Mouse (Mus musculus): ENCODE data around the gene Ppp1r12c. TPM values are rescaled to one million over a fixed set of nuclear protein-coding genes. Genes with fewer than 3 reads are reported as not detected.
A peak's percentile ranks its signal among the peaks of the same experiment; 100 is the strongest.

The Ppp1r12c gene
- 46.2 and 50.7 TPM in 2 replicates for polyA plus RNA-seq (2014; fragmentation: Nextera tagmentation; extraction: Ambion mirVana)

DNA sequence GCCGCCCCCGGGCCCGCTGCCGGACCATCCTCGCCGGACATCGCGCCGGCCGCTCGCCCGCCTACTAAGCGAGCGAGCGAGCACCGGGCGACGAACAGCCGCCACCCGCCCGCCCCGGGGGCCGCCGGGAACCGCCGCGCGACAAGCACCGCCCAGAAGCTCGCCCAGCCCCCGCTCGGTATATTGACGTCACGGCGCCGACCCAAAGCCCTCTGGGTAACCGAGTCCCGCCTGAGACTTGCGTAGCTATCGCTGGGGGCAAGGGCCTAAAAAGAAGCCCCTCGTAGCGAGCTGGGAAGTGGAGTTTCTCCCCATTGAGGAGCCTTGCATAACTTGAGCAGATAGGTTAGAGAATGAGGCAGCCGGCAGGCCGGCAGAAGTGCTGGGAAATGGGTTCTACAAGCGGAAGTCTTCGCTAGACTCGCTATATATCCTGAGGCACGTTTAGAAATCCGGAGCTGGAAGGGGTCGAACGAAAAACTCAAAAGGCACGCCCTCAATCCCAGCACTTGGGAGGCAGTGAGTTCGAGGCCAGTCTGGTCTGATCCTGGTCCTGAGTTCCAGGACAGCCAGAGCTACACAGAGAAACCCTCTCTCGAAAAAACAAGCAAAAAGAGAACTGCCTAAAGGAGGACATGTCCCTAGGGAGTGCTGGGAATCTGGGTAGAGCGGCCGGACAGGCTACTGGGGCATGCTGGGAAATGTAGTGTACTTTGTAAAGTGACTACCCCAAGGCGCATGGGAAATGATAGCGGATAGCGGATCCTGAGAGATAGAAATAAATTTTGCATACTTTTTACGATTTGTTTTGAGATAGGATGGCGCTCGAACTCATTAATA, at the start of gene Ppp1r12c:
Ppp1r12c (minus strand) TSS at position 123 of the 840 bp plus-strand sequence.
- whole genome bisulfite sequencing: under 1% methylated on average over 62 of the region's 62 CpGs
- Histone ChIP-seq H3K4me2 (ENCODE audit: low read length) (peak within 1 kb of the TSS; percentile 93), H3K27me3 (ENCODE audit: control insufficient read depth, insufficient read depth, low read length) (no peaks in the 10 kb centered on the region), H3K4me3 (replicated peaks; ENCODE audit: low read depth, low read length) (peak within 1 kb of the TSS; percentile 81), H3K36me3 (ENCODE audit: control insufficient read depth, insufficient read depth, low read length) (peaks cover 7% of the 10 kb centered on the region), H3K27ac (replicated peaks; ENCODE audit: low read depth, low read length) (peak within 1 kb of the TSS; percentile 91), H3K4me1 (ENCODE audit: control insufficient read depth, insufficient read depth, low read length) (peaks cover 34% of the 10 kb centered on the region), H3K9me3 (ENCODE audit: control insufficient read depth, low read length) (no peaks in the 10 kb centered on the region), H3K9ac (replicated peaks; ENCODE audit: low read length) (peak within 1 kb of the TSS; percentile 96)
- peak; percentile 92 for ATAC-seq (ENCODE audit: low FRiP score, low TSS enrichment)
- DNase-seq: peak; percentile 97

DNA sequence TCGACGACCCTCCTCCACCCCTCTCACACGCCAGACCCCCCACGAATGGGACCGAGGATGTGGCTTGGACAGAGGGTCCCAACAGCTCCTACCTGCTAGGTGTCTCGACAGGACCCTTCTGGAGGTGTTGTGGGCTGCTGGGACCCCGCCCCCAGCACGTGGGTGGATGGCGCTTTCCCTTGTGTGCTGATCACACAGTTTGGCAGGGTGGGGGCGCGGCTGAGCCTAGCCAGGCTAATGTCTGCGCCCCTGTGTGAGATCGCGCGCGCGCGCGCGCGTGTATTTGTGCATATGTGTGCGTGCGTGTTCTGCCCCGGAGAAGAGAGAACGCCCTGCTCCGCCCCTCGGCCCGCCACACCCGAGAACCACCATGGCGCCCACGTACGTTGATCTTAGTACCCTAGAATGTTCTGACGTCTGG, 45.8 kb upstream of the Ppp1r12c start, which contains the start of gene Syt5:
Syt5 (minus strand) TSS at position 321 of the 421 bp plus-strand sequence.
- DNase-seq: peak; percentile 92
- Histone ChIP-seq H3K4me3 (replicated peaks; ENCODE audit: low read depth, low read length) (peak within 1 kb of the TSS; percentile 59), H3K27ac (replicated peaks; ENCODE audit: low read depth, low read length) (peak within 1 kb of the TSS; percentile 94), H3K36me3 (ENCODE audit: control insufficient read depth, insufficient read depth, low read length) (peaks cover 7% of the 10 kb centered on the region), H3K27me3 (ENCODE audit: control insufficient read depth, insufficient read depth, low read length) (no peaks in the 10 kb centered on the region), H3K4me2 (ENCODE audit: low read length) (peak within 1 kb of the TSS; percentile 82), H3K9ac (replicated peaks; ENCODE audit: low read length) (peak within 1 kb of the TSS; percentile 71), H3K4me1 (ENCODE audit: control insufficient read depth, insufficient read depth, low read length) (peaks cover 11% of the 10 kb centered on the region), H3K9me3 (ENCODE audit: control insufficient read depth, low read length) (no peaks in the 10 kb centered on the region)
- ATAC-seq (ENCODE audit: low FRiP score, low TSS enrichment): peak; percentile 79
- WGBS: 3% methylated on average over 33 of the region's 33 CpGs

GRCm38 (mm10) chr7:4546591-4547131, 45.2 kb upstream of the Ppp1r12c start:
- ATAC-seq (ENCODE audit: low FRiP score, low TSS enrichment) (peak; percentile 91), DNase-seq (peak; percentile 97)
- WGBS: under 1% methylated on average over 26 of the region's 26 CpGs
- peak overlapping the region; percentile 82 for H3K4me2 ChIP-seq (ENCODE audit: low read length)
- peak overlapping the region; percentile 94 for H3K27ac ChIP-seq (replicated peaks; ENCODE audit: low read depth, low read length)
- H3K4me3 ChIP-seq (replicated peaks; ENCODE audit: low read depth, low read length): peak overlapping the region; percentile 59
- H3K9ac ChIP-seq (replicated peaks; ENCODE audit: low read length): peak overlapping the region; percentile 71
- H3K36me3 ChIP-seq (ENCODE audit: control insufficient read depth, insufficient read depth, low read length): peaks cover 13% of the 10 kb centered on the region
- peaks cover 11% of the 10 kb centered on the region for H3K4me1 ChIP-seq (ENCODE audit: control insufficient read depth, insufficient read depth, low read length)
- H3K27me3 ChIP-seq (ENCODE audit: control insufficient read depth, insufficient read depth, low read length): no peaks in the 10 kb centered on the region
- no peaks in the 10 kb centered on the region for H3K9me3 ChIP-seq (ENCODE audit: control insufficient read depth, low read length)

- Histone ChIP-seq H3K36me3 (ENCODE audit: control insufficient read depth, insufficient read depth, low read length) (peaks cover 19% of the 10 kb centered on the region), H3K4me2 (ENCODE audit: low read length) (peak overlapping the region; percentile 82), H3K4me3 (replicated peaks; ENCODE audit: low read depth, low read length) (peak overlapping the region; percentile 59), H3K9me3 (ENCODE audit: control insufficient read depth, low read length) (no peaks in the 10 kb centered on the region), H3K4me1 (ENCODE audit: control insufficient read depth, insufficient read depth, low read length) (peaks cover 11% of the 10 kb centered on the region), H3K27me3 (ENCODE audit: control insufficient read depth, insufficient read depth, low read length) (no peaks in the 10 kb centered on the region), H3K9ac (replicated peaks; ENCODE audit: low read length) (peak overlapping the region; percentile 71), H3K27ac (replicated peaks; ENCODE audit: low read depth, low read length) (peak overlapping the region; percentile 94)
- DNase-seq (no peak), ATAC-seq (ENCODE audit: low FRiP score, low TSS enrichment) (peak; percentile 28; the same call in 1 of the 2 replicates)
- 64% methylated on average over 15 of the region's 15 CpGs for WGBS
Observed at GRCm38 (mm10) chr7:4546050-4546449, 44.6 kb upstream of the Ppp1r12c start.

- Histone ChIP-seq H3K27me3 (ENCODE audit: control insufficient read depth, insufficient read depth, low read length) (no peaks in the 10 kb centered on the region), H3K27ac (replicated peaks; ENCODE audit: low read depth, low read length) (no peak overlapping the region), H3K9ac (replicated peaks; ENCODE audit: low read length) (no peak overlapping the region), H3K4me3 (replicated peaks; ENCODE audit: low read depth, low read length) (no peak overlapping the region), H3K9me3 (ENCODE audit: control insufficient read depth, low read length) (no peaks in the 10 kb centered on the region), H3K4me2 (ENCODE audit: low read length) (no peak overlapping the region), H3K4me1 (ENCODE audit: control insufficient read depth, insufficient read depth, low read length) (peaks cover 11% of the 10 kb centered on the region), H3K36me3 (ENCODE audit: control insufficient read depth, insufficient read depth, low read length) (peaks cover 41% of the 10 kb centered on the region)
- ATAC-seq (ENCODE audit: low FRiP score, low TSS enrichment): no peak
- 40% methylated on average over 17 of the region's 17 CpGs for WGBS
- DNase-seq: no peak
Observed at GRCm38 (mm10) chr7:4542013-4542412, 40.5 kb upstream of the Ppp1r12c start.

- ATAC-seq (ENCODE audit: low FRiP score, low TSS enrichment) (no peak), DNase-seq (no peak)
- H3K4me3 ChIP-seq (replicated peaks; ENCODE audit: low read depth, low read length): no peak overlapping the region
- H3K4me1 ChIP-seq (ENCODE audit: control insufficient read depth, insufficient read depth, low read length): peaks cover 11% of the 10 kb centered on the region
- no peaks in the 10 kb centered on the region for H3K9me3 ChIP-seq (ENCODE audit: control insufficient read depth, low read length)
- H3K4me2 ChIP-seq (ENCODE audit: low read length): no peak overlapping the region
- WGBS: 70% methylated on average over 5 of the region's 5 CpGs
- H3K27ac ChIP-seq (replicated peaks; ENCODE audit: low read depth, low read length): no peak overlapping the region
- H3K9ac ChIP-seq (replicated peaks; ENCODE audit: low read length): no peak overlapping the region
- H3K36me3 ChIP-seq (ENCODE audit: control insufficient read depth, insufficient read depth, low read length): peaks cover 41% of the 10 kb centered on the region
- H3K27me3 ChIP-seq (ENCODE audit: control insufficient read depth, insufficient read depth, low read length): no peaks in the 10 kb centered on the region
Observed at GRCm38 (mm10) chr7:4541344-4541743, 39.9 kb upstream of the Ppp1r12c start.

GRCm38 (mm10) chr7:4539019-4539418, 37.5 kb upstream of the Ppp1r12c start:
- H3K9me3 ChIP-seq (ENCODE audit: control insufficient read depth, low read length): no peaks in the 10 kb centered on the region
- no peak overlapping the region for H3K9ac ChIP-seq (replicated peaks; ENCODE audit: low read length)
- no peak for DNase-seq
- H3K4me3 ChIP-seq (replicated peaks; ENCODE audit: low read depth, low read length): no peak overlapping the region
- WGBS: 89% methylated on average over 2 of the region's 2 CpGs
- no peak for ATAC-seq (ENCODE audit: low FRiP score, low TSS enrichment)
- no peak overlapping the region for H3K4me2 ChIP-seq (ENCODE audit: low read length)
- H3K36me3 ChIP-seq (ENCODE audit: control insufficient read depth, insufficient read depth, low read length): peaks cover 41% of the 10 kb centered on the region
- H3K4me1 ChIP-seq (ENCODE audit: control insufficient read depth, insufficient read depth, low read length): no peaks in the 10 kb centered on the region
- no peaks in the 10 kb centered on the region for H3K27me3 ChIP-seq (ENCODE audit: control insufficient read depth, insufficient read depth, low read length)
- H3K27ac ChIP-seq (replicated peaks; ENCODE audit: low read depth, low read length): no peak overlapping the region

DNA sequence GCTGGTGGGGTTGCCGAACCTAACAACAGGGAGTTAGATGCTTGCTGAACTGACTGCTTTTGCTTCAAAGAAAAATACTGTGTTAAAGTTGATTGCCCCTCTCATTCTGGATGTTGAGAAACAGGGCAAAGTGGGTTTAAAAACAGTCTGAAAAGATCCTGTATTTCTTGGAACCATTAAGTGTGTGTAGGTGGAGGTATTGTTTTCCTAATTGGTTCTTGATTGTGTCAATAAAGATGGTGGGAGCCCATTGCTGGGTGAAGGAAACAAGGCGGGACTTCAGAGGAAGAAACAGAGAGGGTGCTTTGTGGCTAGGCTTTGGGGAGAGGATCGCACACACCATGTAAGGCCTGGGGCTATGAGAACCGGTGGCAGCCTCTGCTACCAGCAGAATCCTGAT, 35.7 kb upstream of the Ppp1r12c start:
- Histone ChIP-seq H3K4me1 (ENCODE audit: control insufficient read depth, insufficient read depth, low read length) (no peaks in the 10 kb centered on the region), H3K4me3 (replicated peaks; ENCODE audit: low read depth, low read length) (no peak overlapping the region), H3K36me3 (ENCODE audit: control insufficient read depth, insufficient read depth, low read length) (peaks cover 33% of the 10 kb centered on the region), H3K27ac (replicated peaks; ENCODE audit: low read depth, low read length) (no peak overlapping the region), H3K4me2 (ENCODE audit: low read length) (no peak overlapping the region), H3K9ac (replicated peaks; ENCODE audit: low read length) (no peak overlapping the region), H3K9me3 (ENCODE audit: control insufficient read depth, low read length) (no peaks in the 10 kb centered on the region), H3K27me3 (ENCODE audit: control insufficient read depth, insufficient read depth, low read length) (peaks cover under 1% of the 10 kb centered on the region; the same call in 1 of the 2 replicates)
- 55% methylated on average over 4 of the region's 4 CpGs for WGBS
- ATAC-seq (ENCODE audit: low FRiP score, low TSS enrichment) (no peak), DNase-seq (no peak)
